Mouse (Mus musculus) CH12.LX (cell line): ENCODE data around the gene Cdc14b. TPM values are rescaled to one million over a fixed set of nuclear protein-coding genes. Genes with fewer than 3 reads are reported as not detected.
A peak's percentile ranks its signal among the peaks of the same experiment; 100 is the strongest.

Source experiments
- DNase-seq: peaks from one replicate; pipeline ENCODE4 v3.0.0-alpha.2; 2013; ENCODE audit errors: extremely low read depth
- H3K27ac ChIP-seq: 2 replicates; pipeline ENCODE4 v1.5.1; 2012; ENCODE audit warnings: low read depth, mild to moderate bottlenecking, control low read depth, moderate library complexity; ENCODE audit not compliant: insufficient read depth
- H3K27me3 ChIP-seq: replicated peaks from 2 replicates; pipeline ENCODE3; 2012; ENCODE audit warnings: inconsistent platforms
- H3K36me3 ChIP-seq, 2 experiments: replicated peaks in 1 of 2; 2 replicates each; pipeline versions ENCODE3 to v1.6.1; 2012; ENCODE audit warnings: inconsistent platforms in 1 of 2, low read length in 1 of 2, mild to moderate bottlenecking in 1 of 2, mixed read lengths in 1 of 2, moderate library complexity in 1 of 2; ENCODE audit not compliant: control insufficient read depth in 1 of 2, insufficient read depth in 1 of 2
- H3K4me1 ChIP-seq, 2 experiments: 2 replicates each; pipeline ENCODE4 v1.6.1; 2012; ENCODE audit warnings: inconsistent platforms in 1 of 2, moderate library complexity in 1 of 2; ENCODE audit not compliant: insufficient read depth in 2 of 2, control insufficient read depth in 1 of 2
- H3K4me2 ChIP-seq: 2 replicates; pipeline ENCODE4 v1.6.1; 2012; ENCODE audit warnings: low read depth, mild to moderate bottlenecking, control low read depth; ENCODE audit not compliant: poor library complexity, insufficient read depth, severe bottlenecking
- H3K4me3 ChIP-seq, 3 experiments: fragments of 150-350 bp in 1 of 3; sonication (generic) in 1 of 3; replicated peaks in 1 of 3; 2 replicates each; pipeline versions ENCODE3 to v1.5.1; 2011 to 2012; ENCODE audit warnings: low read depth in 2 of 3, low read length in 2 of 3, mild to moderate bottlenecking in 2 of 3, moderate library complexity in 2 of 3, control low read depth in 1 of 3, improper control_type of control experiment in 1 of 3, inconsistent platforms in 1 of 3, mixed read lengths in 1 of 3; ENCODE audit not compliant: poor library complexity in 1 of 3
- H3K79me2 ChIP-seq: replicated peaks from 2 replicates; pipeline ENCODE4 v1.6.1; 2012; ENCODE audit warnings: mild to moderate bottlenecking, moderate library complexity; ENCODE audit not compliant: control insufficient read depth, poor library complexity, insufficient read depth, severe bottlenecking; ENCODE audit errors: extremely low read depth
- H3K9ac ChIP-seq: 2 replicates; pipeline ENCODE4 v1.6.1; 2012; ENCODE audit warnings: low read depth, mild to moderate bottlenecking, control low read depth, moderate library complexity; ENCODE audit not compliant: insufficient read depth
- H3K9me3 ChIP-seq: replicated peaks from 2 replicates; pipeline ENCODE3; 2012; ENCODE audit warnings: low read length, inconsistent platforms, mixed read lengths
- BHLHE40 ChIP-seq: IDR thresholded peaks from 2 replicates; pipeline ENCODE4 v1.6.1; 2011; ENCODE audit warnings: mild to moderate bottlenecking, low read depth, low read length, improper control_type of control experiment
- CHD1 ChIP-seq: IDR thresholded peaks from 2 replicates; pipeline ENCODE4 v1.6.1; 2012; ENCODE audit warnings: low read depth, low read length, improper control_type of control experiment, inconsistent platforms
- CHD2 ChIP-seq: IDR thresholded peaks from 2 replicates; pipeline ENCODE4 v1.6.1; 2011; ENCODE audit warnings: low read length, improper control_type of control experiment
- CTCF ChIP-seq, 2 experiments: IDR thresholded peaks in 1 of 2; conservative IDR thresholded peaks in 1 of 2; 2 replicates each; pipeline ENCODE4 v1.5.1; 2011 to 2012; ENCODE audit warnings: low read depth in 2 of 2, low read length in 2 of 2, improper control_type of control experiment in 1 of 2, inconsistent platforms in 1 of 2, mild to moderate bottlenecking in 1 of 2, moderate library complexity in 1 of 2
- E2F4 ChIP-seq: IDR thresholded peaks from 2 replicates; pipeline ENCODE4 v1.6.1; 2011; ENCODE audit warnings: low read depth, low read length, improper control_type of control experiment; ENCODE audit not compliant: insufficient replicate concordance
- ELF1 ChIP-seq: IDR thresholded peaks from 2 replicates; pipeline ENCODE4 v1.6.1; 2014; ENCODE audit warnings: low read depth, mild to moderate bottlenecking, inconsistent platforms, low read length, improper control_type of control experiment
- GABPA ChIP-seq: IDR thresholded peaks from 2 replicates; pipeline ENCODE4 v1.6.1; 2012; ENCODE audit warnings: low read depth, low read length, improper control_type of control experiment, inconsistent platforms; ENCODE audit not compliant: insufficient replicate concordance
- HCFC1 ChIP-seq: IDR thresholded peaks from 2 replicates; pipeline ENCODE4 v1.6.1; 2012; ENCODE audit warnings: low read depth, mild to moderate bottlenecking, inconsistent platforms, low read length, improper control_type of control experiment
- MAFK ChIP-seq: IDR thresholded peaks from 2 replicates; pipeline ENCODE4 v1.6.1; 2011; ENCODE audit warnings: low read length, improper control_type of control experiment; ENCODE audit not compliant: insufficient replicate concordance
- MAX ChIP-seq: IDR thresholded peaks from 2 replicates; pipeline ENCODE4 v1.6.1; 2011; ENCODE audit warnings: low read length, improper control_type of control experiment
- MAZ ChIP-seq: IDR thresholded peaks from 2 replicates; pipeline ENCODE4 v1.6.1; 2012; ENCODE audit warnings: low read depth, mild to moderate bottlenecking, inconsistent platforms, low read length, improper control_type of control experiment, moderate library complexity
- MEF2A ChIP-seq: IDR thresholded peaks from 2 replicates; pipeline ENCODE4 v1.6.1; 2014; ENCODE audit warnings: low read depth, mild to moderate bottlenecking, inconsistent platforms, low read length, improper control_type of control experiment, borderline replicate concordance
- NRF1 ChIP-seq: IDR thresholded peaks from 2 replicates; pipeline ENCODE4 v1.6.1; 2014; ENCODE audit warnings: low read depth, mild to moderate bottlenecking, inconsistent platforms, low read length, improper control_type of control experiment, moderate library complexity
- PAX5 ChIP-seq: IDR thresholded peaks from 2 replicates; pipeline ENCODE4 v1.6.1; 2012; ENCODE audit warnings: low read length, inconsistent platforms, mixed read lengths
- POLR2AphosphoS2 ChIP-seq: IDR thresholded peaks from 2 replicates; pipeline ENCODE4 v1.6.1; 2011; ENCODE audit warnings: low read depth, low read length, improper control_type of control experiment
- RAD21 ChIP-seq: IDR thresholded peaks from 2 replicates; pipeline ENCODE4 v1.6.1; 2011; ENCODE audit warnings: low read depth, mild to moderate bottlenecking, low read length, improper control_type of control experiment, moderate library complexity
- RCOR1 ChIP-seq: conservative IDR thresholded peaks from 2 replicates; pipeline ENCODE4 v1.6.1; 2012; ENCODE audit warnings: low read depth, mild to moderate bottlenecking, inconsistent platforms, low read length, improper control_type of control experiment
- SIN3A ChIP-seq: IDR thresholded peaks from 2 replicates; pipeline ENCODE4 v1.6.1; 2012; ENCODE audit warnings: low read length, improper control_type of control experiment, inconsistent platforms
- SMC3 ChIP-seq: IDR thresholded peaks from 2 replicates; pipeline ENCODE4 v1.6.1; 2011; ENCODE audit warnings: low read depth, low read length, improper control_type of control experiment
- TCF12 ChIP-seq: IDR thresholded peaks from 2 replicates; pipeline ENCODE4 v1.6.1; 2014; ENCODE audit warnings: low read depth, mild to moderate bottlenecking, inconsistent platforms, low read length, improper control_type of control experiment
- USF1 ChIP-seq: IDR thresholded peaks from 2 replicates; pipeline ENCODE4 v1.6.1; 2014; ENCODE audit warnings: low read depth, mild to moderate bottlenecking, inconsistent platforms, low read length, improper control_type of control experiment
- ZMIZ1 ChIP-seq: IDR thresholded peaks from 2 replicates; pipeline ENCODE4 v1.6.1; 2012; ENCODE audit warnings: low read depth, mild to moderate bottlenecking, inconsistent platforms, low read length, improper control_type of control experiment
- ZNF384 ChIP-seq: IDR thresholded peaks from 2 replicates; pipeline ENCODE4 v1.6.1; 2012; ENCODE audit warnings: low read depth, low read length, improper control_type of control experiment, inconsistent platforms
- dilution Hi-C: fragments of 300-500 bp; cut with MboI; formaldehyde crosslinking; loops from 2 replicates; pipeline ENCODE4 v1.14.3; 2020; ENCODE audit warnings: low sequenced_read_pairs; ENCODE audit not compliant: extremely low pct_unique_long_range_greater_than_20kb, extremely low pct_ligation_motif_present
- in situ Hi-C: fragments of 300-500 bp; cut with MboI; formaldehyde crosslinking; loops from 3 replicates; pipeline ENCODE4 v1.14.3; 2019; ENCODE audit warnings: low sequenced_read_pairs, low pct_ligation_motif_present, low pct_unique_long_range_greater_than_20kb, mixed read lengths
- polyA plus RNA-seq: library from polyadenylated mRNA; unstranded; fragments of >175 nt; gene quantifications from 2 replicates; pipeline ENCODE4 v1.2.1, GENCODE M21; 2012; ENCODE audit warnings: low read depth; ENCODE audit not compliant: insufficient read length
- total RNA-seq, 2 experiments: library from RNA; depleted of rRNA; stranded (reverse); fragments of 300-350 nt in 1 of 2; fragments of >200 nt in 1 of 2; gene quantifications; 2 replicates each; pipeline ENCODE4 v1.2.3; 2012 to 2014

Cdc14b gene
- total and polyA plus RNA-seq, 3 experiments, result 2.7 to 5.5 (median 4.6) TPM

GRCm38 (mm10) chr13:64252147-64252546 is 22.9 kb downstream of the Cdc14b start:
- Histone ChIP-seq H3K4me2 (no peak overlapping the region), H3K79me2 (no peaks in the 10 kb centered on the region), H3K9ac (no peak overlapping the region), H3K4me3 (no peak overlapping the region), H3K4me1 (peaks cover 9 to 56% of the 10 kb centered on the region in 2 experiments; a peak in 3 of 4 replicates), H3K9me3 (no peaks in the 10 kb centered on the region), H3K27ac (no peak overlapping the region), H3K36me3 (peaks cover 0 to 2% of the 10 kb centered on the region in 2 experiments), H3K27me3 (no peaks in the 10 kb centered on the region)
- DNase-seq, result no peak
- dilution Hi-C loops (no loop called here), in situ Hi-C loops (no loop called here)
- TF ChIP-seq USF1, result peak; percentile 20; the same call in 1 of the 2 replicates
- no peak for TF ChIP-seq ELF1

DNA sequence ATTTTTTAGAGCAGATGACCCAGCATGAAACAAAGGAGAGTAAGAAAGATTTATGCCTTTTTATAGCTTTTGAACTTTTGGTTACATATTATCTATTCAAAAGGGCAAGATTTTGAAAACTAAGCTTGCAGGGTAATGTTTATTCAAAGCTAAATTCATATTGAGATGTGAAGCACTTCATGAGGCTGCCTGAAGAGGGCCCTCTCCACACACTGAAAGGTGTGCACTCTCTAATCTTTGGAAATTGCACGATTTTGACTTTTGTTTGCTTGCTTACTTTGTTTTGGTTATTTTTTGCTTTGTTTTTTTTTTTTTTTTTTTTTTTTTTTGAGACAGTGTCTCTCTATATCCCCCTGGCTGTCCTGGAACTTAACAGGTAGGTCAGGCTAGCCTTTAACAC is 24.7 kb downstream of the Cdc14b start:
- Histone ChIP-seq H3K4me3 (no peak overlapping the region), H3K9ac (no peak overlapping the region; the same call in 1 of the 2 replicates), H3K27ac (no peak overlapping the region), H3K9me3 (no peaks in the 10 kb centered on the region), H3K79me2 (no peaks in the 10 kb centered on the region), H3K27me3 (no peaks in the 10 kb centered on the region), H3K4me1 (peaks cover 9 to 67% of the 10 kb centered on the region in 2 experiments; a peak in 3 of 4 replicates), H3K4me2 (no peak overlapping the region), H3K36me3 (peaks cover 0 to 2% of the 10 kb centered on the region in 2 experiments)
- dilution Hi-C loops (no loop called here), in situ Hi-C loops (no loop called here)
- TF ChIP-seq POLR2AphosphoS2 (no peak), RAD21 (peak; percentile 82), SMC3 (peak; percentile 56), ZNF384 (peak; percentile 41), CTCF (conservative IDR thresholded peaks at IDR 0.05 in 1 of 2, IDR thresholded peaks at IDR 0.05 in 1 of 2; ENCODE audit: low read depth in 2 of 2, low read length in 2 of 2) (peak; percentile 30 to 82; a peak in 2 of 4 replicates)
- DNase-seq, result peak; percentile 51

DNA sequence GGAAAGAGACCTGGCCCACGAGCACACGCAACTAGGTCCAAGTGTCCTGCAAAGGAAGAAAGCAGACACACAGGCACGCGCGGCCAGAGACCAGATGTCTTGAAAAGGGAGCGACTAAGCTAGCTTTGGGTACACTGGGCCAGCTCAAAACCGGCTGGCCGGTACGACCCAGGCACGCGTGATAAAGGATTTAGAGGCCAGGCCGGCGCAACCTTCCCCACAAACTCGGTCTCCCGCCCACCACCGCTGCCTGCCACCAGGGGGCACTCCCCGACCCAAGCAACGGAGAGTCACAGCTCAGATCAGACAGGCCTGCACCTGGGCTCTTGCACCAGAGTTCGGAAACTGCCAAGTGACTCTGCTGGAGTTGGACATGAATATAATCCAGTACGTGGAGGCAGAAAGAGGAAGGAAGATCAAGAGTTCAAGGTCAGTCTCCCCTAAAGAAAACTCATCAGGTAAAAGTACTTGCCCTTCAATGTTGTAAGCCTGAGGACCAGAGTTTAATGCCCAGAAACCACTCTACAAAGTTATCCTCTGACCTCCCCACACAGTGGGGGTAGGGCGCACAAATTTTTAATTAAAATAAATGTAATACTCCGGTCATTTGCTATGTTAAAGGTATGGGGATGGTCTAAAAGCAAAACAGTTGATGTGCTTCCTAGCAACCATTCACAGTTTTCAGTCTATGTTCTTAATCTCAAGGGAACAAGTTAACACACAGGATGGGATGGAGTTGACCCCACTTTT is 26.1 kb downstream of the Cdc14b start:
- Histone ChIP-seq H3K4me1 (peaks cover 8 to 57% of the 10 kb centered on the region in 2 experiments; a peak in 3 of 4 replicates), H3K79me2 (no peaks in the 10 kb centered on the region), H3K9ac (peak overlapping the region; percentile 55), H3K36me3 (peaks cover 0 to 4% of the 10 kb centered on the region in 2 experiments), H3K27ac (peak overlapping the region; percentile 54), H3K27me3 (no peaks in the 10 kb centered on the region), H3K4me3 (peak overlapping the region; percentile 71 to 86 (median 76)), H3K4me2 (peak overlapping the region; percentile 64), H3K9me3 (no peaks in the 10 kb centered on the region)
- DNase-seq, result peak; percentile 89
- in situ Hi-C loops (loop anchor here (5.0 to 10.0 kb wide), 2 partner anchors 63 to 196 kb away; partner anchors contain the start of gene Aaed1), dilution Hi-C loops (no loop called here)
- TF ChIP-seq USF1 (no peak), SIN3A (no peak; the same call in 1 of the 2 replicates), PAX5 (no peak), TCF12 (peak; percentile 57; the same call in 1 of the 2 replicates), E2F4 (peak; percentile 62; the same call in 1 of the 2 replicates), HCFC1 (peak; percentile 33; the same call in 1 of the 2 replicates), RCOR1 (no peak), GABPA (no peak), BHLHE40 (no peak), MAFK (no peak), RAD21 (peak; percentile 61), MAZ (0 out of 2 replicates have a peak, but pooled peaks have one; percentile 71), CHD2 (peak; percentile 43; the same call in 1 of the 2 replicates), NRF1 (no peak), ZMIZ1 (0 out of 2 replicates have a peak, but pooled peaks have one; percentile 25), MAX (peak; percentile 60; the same call in 1 of the 2 replicates), CHD1 (peak; percentile 43; the same call in 1 of the 2 replicates), MEF2A (no peak), POLR2AphosphoS2 (no peak)
